Mouse (Mus musculus) cerebellum, adult 2 months (tissue): ENCODE results near the gene Fgfr2. TPM values are rescaled to one million over a fixed set of nuclear protein-coding genes. Genes with fewer than 3 reads are reported as not detected.

ENCODE experiments used
- DNase-seq, 2 experiments: peaks; one replicate each; pipeline ENCODE4 v3.0.0; 2021
- H3K27ac ChIP-seq: fragments of 200-500 bp; 2 replicates; pipeline ENCODE4 v1.5.1; 2012; ENCODE audit warnings: low read length, control low read depth, inconsistent platforms; ENCODE audit not compliant: insufficient read depth
- H3K27me3 ChIP-seq: fragments of 200-500 bp; 2 replicates; pipeline ENCODE4 v1.6.1; 2012; ENCODE audit warnings: inconsistent platforms, mild to moderate bottlenecking, low read length, moderate library complexity; ENCODE audit not compliant: control insufficient read depth, insufficient read depth
- H3K4me1 ChIP-seq: fragments of 200-500 bp; 2 replicates; pipeline ENCODE4 v1.6.1; 2011; ENCODE audit warnings: low read length; ENCODE audit not compliant: control insufficient read depth, insufficient read depth
- H3K4me3 ChIP-seq: fragments of 200-500 bp; replicated peaks from 2 replicates; pipeline ENCODE3; 2011; ENCODE audit warnings: mild to moderate bottlenecking, low read depth, low read length, control low read depth; ENCODE audit not compliant: insufficient read depth
- CTCF ChIP-seq: fragments of 200-500 bp; IDR thresholded peaks from 2 replicates; pipeline ENCODE4 v1.5.1; 2011; ENCODE audit warnings: low read depth, mild to moderate bottlenecking, control low read depth, low read length, moderate library complexity, borderline replicate concordance; ENCODE audit not compliant: insufficient read depth
- POLR2A ChIP-seq: fragments of 200-500 bp; IDR thresholded peaks from 2 replicates; pipeline ENCODE4 v1.6.1; 2011; ENCODE audit warnings: low read length, control low read depth, borderline replicate concordance; ENCODE audit not compliant: insufficient read depth
- WGBS: fragments of 180-500 bp; shearing (Covaris S2); methylation state at CpG from one replicate; pipeline ENCODE4 v1.1.7; 2018; 5-methylcytosine and 5-hydroxymethylcytosine counted together
- polyA plus RNA-seq: library from polyadenylated mRNA; depleted of rRNA; stranded (reverse); fragments of >200 nt; gene quantifications from 2 replicates; pipeline ENCODE4 v1.2.3, GENCODE M21; 2012

Fgfr2 gene
- polyA plus RNA-seq, 1 experiment, result 95.3 TPM

- H3K4me1 ChIP-seq, result no peaks in the 10 kb centered on the region
- H3K27ac ChIP-seq, result no peak overlapping the region
- TF ChIP-seq POLR2A (no peak), CTCF (no peak)
- WGBS, result 54% methylated on average over 14 of the region's 14 CpGs
- no peak overlapping the region for H3K4me3 ChIP-seq
- no peak for DNase-seq
- no peaks in the 10 kb centered on the region for H3K27me3 ChIP-seq
These were observed 2212.3 kb downstream of the Fgfr2 start for GRCm38 (mm10) chr7:130910841-130911240.

- Histone ChIP-seq H3K27ac (no peak overlapping the region), H3K4me3 (no peak overlapping the region), H3K27me3 (no peaks in the 10 kb centered on the region; the same call in 1 of the 2 replicates), H3K4me1 (no peaks in the 10 kb centered on the region)
- DNase-seq, result no peak
- no peak for TF ChIP-seq POLR2A
- TF ChIP-seq CTCF, result no peak
- WGBS, result 90% methylated on average over 13 of the region's 13 CpGs
These were observed 2218.4 kb downstream of the Fgfr2 start for GRCm38 (mm10) chr7:130904571-130905365.

DNA sequence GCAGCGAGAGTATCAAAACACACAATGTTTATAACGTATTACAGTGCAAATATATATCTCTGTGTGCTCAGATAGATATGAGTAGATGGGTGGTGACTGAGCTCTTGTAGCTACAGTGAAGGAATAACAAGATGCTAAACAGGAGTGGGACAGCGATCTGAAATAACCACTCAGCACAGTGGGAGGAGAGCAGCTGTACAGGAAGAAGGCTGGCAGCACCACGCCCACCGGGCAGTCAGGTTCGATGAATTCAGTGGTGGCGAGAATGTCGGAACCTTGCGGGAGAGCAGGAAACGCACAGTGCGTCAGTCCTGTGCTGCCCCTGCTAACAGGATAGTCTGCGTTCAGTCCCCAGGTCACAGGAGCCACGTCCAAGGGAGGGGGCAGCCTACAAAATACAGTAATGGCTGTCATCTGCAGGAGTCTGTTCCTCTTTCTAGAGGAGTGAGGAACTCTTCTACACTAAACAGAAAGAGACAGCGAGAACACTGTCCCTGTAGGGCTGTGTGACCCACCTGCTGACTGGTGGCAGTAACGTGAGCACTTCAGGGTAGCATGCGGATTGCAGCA, 2219.6 kb downstream of the Fgfr2 start:
- 82% methylated on average over 16 of the region's 16 CpGs for WGBS
- DNase-seq, result peak in 1 of 2 experiments; percentile 3
- TF ChIP-seq CTCF (no peak), POLR2A (no peak)
- Histone ChIP-seq H3K4me3 (no peak overlapping the region), H3K27me3 (no peaks in the 10 kb centered on the region; the same call in 1 of the 2 replicates), H3K27ac (no peak overlapping the region), H3K4me1 (no peaks in the 10 kb centered on the region)

GRCm38 (mm10) chr7:130902929-130903328, 2220.2 kb downstream of the Fgfr2 start:
- Histone ChIP-seq H3K4me1 (no peaks in the 10 kb centered on the region), H3K4me3 (no peak overlapping the region), H3K27ac (no peak overlapping the region), H3K27me3 (no peaks in the 10 kb centered on the region; the same call in 1 of the 2 replicates)
- TF ChIP-seq CTCF (no peak), POLR2A (no peak)
- WGBS, result 88% methylated on average over 1 of the region's 1 CpGs
- no peak for DNase-seq

- WGBS, result 94% methylated on average over 5 of the region's 5 CpGs
- no peak for TF ChIP-seq POLR2A
- no peak overlapping the region for H3K4me3 ChIP-seq
- no peaks in the 10 kb centered on the region; the same call in 1 of the 2 replicates for H3K27me3 ChIP-seq
- H3K27ac ChIP-seq, result no peak overlapping the region
- DNase-seq, result no peak
- peaks cover 9% of the 10 kb centered on the region; the same call in 1 of the 2 replicates for H3K4me1 ChIP-seq
These were observed 2222.8 kb downstream of the Fgfr2 start for GRCm38 (mm10) chr7:130900233-130900848.

DNA sequence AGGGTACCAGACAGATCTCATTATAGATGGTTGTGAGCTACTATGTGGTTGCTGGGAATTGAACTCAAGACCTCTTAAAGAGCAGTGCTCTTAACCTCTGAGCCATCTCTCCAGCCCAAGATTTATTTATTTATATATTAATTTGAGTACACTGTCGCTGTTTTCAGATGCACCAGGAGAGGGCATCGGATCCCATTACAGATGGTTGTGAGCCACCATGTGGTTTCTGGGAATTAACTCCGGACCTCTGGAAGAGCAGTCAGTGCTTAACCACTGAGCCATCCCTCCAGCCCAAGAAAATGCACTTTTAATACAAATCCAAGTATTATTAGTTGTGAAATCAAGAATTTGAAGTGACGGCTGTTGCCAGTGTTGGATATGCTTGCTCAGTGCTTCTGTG, 2224.8 kb downstream of the Fgfr2 start:
- 63% methylated on average over 4 of the region's 4 CpGs for WGBS
- peaks cover 11% of the 10 kb centered on the region for H3K4me1 ChIP-seq
- DNase-seq, result peak in 1 of 2 experiments; percentile 19
- TF ChIP-seq POLR2A (no peak), CTCF (peak; percentile 13; the same call in 1 of the 2 replicates)
- no peak overlapping the region for H3K27ac ChIP-seq
- no peak overlapping the region for H3K4me3 ChIP-seq
- H3K27me3 ChIP-seq, result no peaks in the 10 kb centered on the region

DNA sequence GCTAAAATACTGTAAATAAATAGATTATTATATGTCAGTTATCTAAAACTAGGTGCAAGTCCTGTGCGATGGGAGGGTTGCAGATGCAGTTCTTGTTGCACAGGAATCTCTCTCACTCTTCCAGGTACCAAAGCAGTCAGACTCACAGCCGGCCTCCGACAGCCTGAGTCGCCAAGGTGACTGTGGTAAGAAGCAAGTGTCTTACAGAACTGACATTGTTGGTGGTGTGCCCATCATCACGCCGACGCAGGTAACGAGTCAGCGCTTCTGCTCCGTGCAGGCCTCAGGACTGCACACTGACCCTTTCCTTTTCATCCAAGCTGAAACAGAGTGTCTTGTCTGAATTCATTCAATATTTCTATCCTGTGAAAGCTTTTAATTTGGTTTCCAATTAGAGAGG, 2225.9 kb downstream of the Fgfr2 start:
- no peaks in the 10 kb centered on the region for H3K27me3 ChIP-seq
- H3K4me3 ChIP-seq, result no peak overlapping the region
- no peak for DNase-seq
- WGBS, result 88% methylated on average over 10 of the region's 10 CpGs
- H3K4me1 ChIP-seq, result peaks cover 11% of the 10 kb centered on the region
- H3K27ac ChIP-seq, result no peak overlapping the region
- no peak for TF ChIP-seq POLR2A
- no peak for TF ChIP-seq CTCF

GRCm38 (mm10) chr7:130896064-130896463, 2227.1 kb downstream of the Fgfr2 start:
- Histone ChIP-seq H3K4me1 (peaks cover 11% of the 10 kb centered on the region), H3K27me3 (no peaks in the 10 kb centered on the region), H3K27ac (peak overlapping the region; percentile 70), H3K4me3 (no peak overlapping the region)
- TF ChIP-seq POLR2A, result no peak
- no peak for TF ChIP-seq CTCF
- DNase-seq, result peak in 1 of 2 experiments; percentile 18
- 16% methylated on average over 3 of the region's 3 CpGs for WGBS
